Mouse (Mus musculus): Measurements from ENCODE around the gene Gabpa.

GRCm38 (mm10) chr16:84810254-84810653, 24.5 kb upstream of the Gabpa start:
- TF ChIP-seq GATA2 (IDR thresholded peaks at IDR 0.05; ENCODE audit: borderline replicate concordance, low read depth, low read length) (no peak), CTCF (IDR thresholded peaks at IDR 0.05; ENCODE audit: low read depth, low read length) (no peak), GATA1 (IDR thresholded peaks at IDR 0.05; ENCODE audit: borderline replicate concordance, low read length) (no peak), POLR2AphosphoS5 (IDR thresholded peaks at IDR 0.05; ENCODE audit: insufficient replicate concordance, low read depth, low read length) (no peak)
